Mouse (Mus musculus): ENCODE measurements around the gene Calhm1. TPM values are rescaled to one million over a fixed set of nuclear protein-coding genes. Genes with fewer than 3 reads are reported as not detected.
"Not testable (repeated sequence)": the region's sequence is repeated elsewhere in the genome, so short reads cannot be mapped to it uniquely, and the experiment has no call there.

The Calhm1 gene
- total RNA-seq, 2 experiments from 2014 or later = not detected

GRCm38 (mm10) chr19:47149854-47150253 lies 5.8 kb upstream of the Calhm1 start:
- Histone ChIP-seq H3K4me3 (no peak overlapping the region), H3K27ac (no peak overlapping the region)
- TF ChIP-seq CTCF (IDR thresholded peaks at IDR 0.05) = no peak
- intact Hi-C loops (cut with DNase I) = no loop called here
- no peak for DNase-seq (ENCODE audit: extremely low spot score in 1 of 2, low spot score in 2 of 2)

DNA sequence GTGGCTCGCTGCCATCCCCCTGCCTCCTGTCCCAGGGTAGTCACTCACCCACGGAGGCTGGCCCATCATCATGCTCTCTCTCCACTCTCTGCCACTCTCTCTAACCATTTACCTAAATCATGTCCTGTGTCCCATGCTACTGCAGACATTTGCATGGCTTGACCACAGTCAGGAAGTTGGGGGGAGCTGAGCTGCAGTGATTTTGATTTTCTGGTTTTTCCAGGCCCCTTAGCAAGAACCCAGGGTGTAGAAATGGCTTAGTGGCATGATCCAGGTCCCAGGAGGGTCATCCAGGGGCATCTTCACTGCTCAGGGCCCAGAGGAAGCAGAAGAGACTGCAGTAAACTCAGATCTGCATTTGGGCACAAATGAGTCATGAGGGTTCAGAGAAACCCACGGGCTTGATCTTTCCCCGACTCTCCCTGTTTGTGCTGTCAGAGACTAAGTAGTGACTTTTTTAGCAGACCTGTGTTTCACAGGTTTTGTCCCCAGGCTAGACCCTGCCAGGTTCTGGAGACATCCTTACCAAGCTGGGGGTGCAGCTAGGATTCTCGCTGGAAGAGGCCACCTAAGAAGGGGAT lies 4.3 kb upstream of the Calhm1 start:
- TF ChIP-seq CTCF (IDR thresholded peaks at IDR 0.05) = no peak
- intact Hi-C loops (cut with DNase I) = no loop called here
- DNase-seq (ENCODE audit: extremely low spot score in 1 of 2, low spot score in 2 of 2) = no peak

GRCm38 (mm10) chr19:47142438-47142837 lies 1.6 kb downstream of the Calhm1 start:
- no peak overlapping the region for H3K4me3 ChIP-seq
- no peak overlapping the region for H3K27ac ChIP-seq
- no peak for DNase-seq (ENCODE audit: extremely low spot score in 1 of 2, low spot score in 2 of 2)
- no peak for TF ChIP-seq CTCF (IDR thresholded peaks at IDR 0.05)
- intact Hi-C loops (cut with DNase I) = no loop called here

More for the DNA sequence above, 4.3 kb upstream of the Calhm1 start:
- Histone ChIP-seq H3K27ac (no peak overlapping the region), H3K4me3 (no peak overlapping the region)

DNA sequence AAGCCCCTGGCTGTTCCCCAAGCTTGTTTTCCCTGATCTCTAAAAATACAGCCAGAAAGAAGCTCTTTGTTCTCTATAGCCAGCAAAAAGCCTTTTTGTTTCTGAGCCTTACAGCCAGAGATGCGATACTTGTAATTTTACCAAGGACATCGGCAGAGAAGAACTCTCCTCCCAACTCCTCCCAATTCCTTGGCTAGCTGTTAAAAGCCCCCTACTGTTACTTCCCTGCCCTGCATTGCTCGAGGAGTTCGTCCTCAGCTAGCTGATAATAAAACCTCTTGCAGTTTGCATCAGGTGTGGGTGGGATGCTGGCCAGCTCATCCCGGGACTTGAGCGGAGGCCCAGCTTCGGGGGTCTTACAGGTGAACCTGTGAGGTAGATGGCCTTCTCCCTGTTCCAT lies 4.4 kb downstream of the Calhm1 start:
- intact Hi-C loops (cut with DNase I) = loop anchor here (2.0 kb wide), 1 partner anchor 29 kb away; no protein-coding TSS in a partner anchor
- H3K27ac ChIP-seq, H3K4me3 ChIP-seq: not testable (repeated sequence)

DNA sequence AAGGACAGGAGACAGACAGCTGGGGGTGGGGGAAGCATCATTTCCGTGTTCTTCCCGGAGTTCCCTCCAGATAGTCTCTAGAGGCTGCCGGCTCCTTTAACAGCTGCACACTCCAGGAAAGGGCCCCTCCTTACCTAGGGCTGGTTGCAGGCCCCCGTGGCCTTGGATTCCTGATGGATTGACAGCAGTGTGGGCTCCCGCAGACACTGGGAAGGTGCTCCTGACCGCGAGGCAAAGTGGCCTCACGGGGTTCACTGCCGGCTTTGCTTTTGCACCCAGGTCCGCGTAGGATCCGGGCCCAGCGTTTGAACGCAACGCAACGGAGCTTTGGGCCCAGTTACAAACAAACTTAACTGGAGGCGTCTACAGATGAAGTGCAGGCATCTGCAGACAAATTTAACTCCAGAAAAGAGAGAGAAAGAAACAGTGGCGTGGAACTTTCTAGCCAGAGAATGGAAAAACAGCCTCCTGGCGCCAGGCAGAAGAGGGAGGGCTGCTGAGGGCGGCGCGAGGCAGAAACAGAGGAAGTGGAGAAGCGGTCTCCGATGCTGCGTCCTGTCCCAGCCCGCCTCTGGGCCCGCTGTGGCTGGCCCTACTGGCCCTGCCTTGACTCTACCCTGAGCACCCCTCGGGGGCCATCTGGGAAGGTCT lies 6.2 kb downstream of the Calhm1 start, which contains the start of gene Calhm2:
Gene Calhm2 (minus strand): TSS at position 524 of the 651 bp plus-strand sequence.
- intact Hi-C loops (cut with DNase I) = loop anchor here (1.0 to 2.0 kb wide), 2 partner anchors 23 to 31 kb away; no protein-coding TSS in a partner anchor
- no peak for TF ChIP-seq CTCF (IDR thresholded peaks at IDR 0.05)
- peak within 1 kb of the TSS; percentile 64 for H3K4me3 ChIP-seq
- DNase-seq (ENCODE audit: extremely low spot score in 1 of 2, low spot score in 2 of 2) = peak; percentile 39 to 69
- H3K27ac ChIP-seq = peak within 1 kb of the TSS; percentile 86

More for the DNA sequence above, 4.4 kb downstream of the Calhm1 start:
- DNase-seq (ENCODE audit: extremely low spot score in 1 of 2, low spot score in 2 of 2) = not testable (repeated sequence)

GRCm38 (mm10) chr19:47137051-47137581 lies 6.9 kb downstream of the Calhm1 start:
- Histone ChIP-seq H3K4me3 (peak overlapping the region; percentile 64), H3K27ac (peak overlapping the region; percentile 86)
- peak; percentile 31 to 48 for DNase-seq (ENCODE audit: extremely low spot score in 1 of 2, low spot score in 2 of 2)
- intact Hi-C loops (cut with DNase I) = no loop called here
- TF ChIP-seq CTCF (IDR thresholded peaks at IDR 0.05) = no peak

DNA sequence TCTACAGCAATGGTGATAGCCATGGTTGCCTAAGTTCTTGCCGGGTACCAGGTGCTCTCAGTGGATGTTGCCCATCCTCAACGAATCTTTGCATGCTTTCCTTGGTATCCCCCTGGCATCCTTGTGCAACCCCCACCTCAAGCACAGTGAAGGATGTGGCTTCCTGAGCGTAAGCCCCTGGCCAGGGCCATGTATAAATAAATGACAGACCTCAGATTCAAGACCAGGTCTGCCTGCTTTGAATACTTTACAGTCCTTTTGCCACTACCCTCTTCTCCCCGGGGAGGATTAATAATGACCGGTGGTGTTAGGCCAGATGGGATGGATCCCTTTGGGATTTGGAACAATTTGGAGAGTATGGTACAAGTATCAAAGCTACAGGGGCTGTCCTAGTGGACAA lies 7.9 kb downstream of the Calhm1 start:
- H3K27ac ChIP-seq = no peak overlapping the region
- no peak for DNase-seq (ENCODE audit: extremely low spot score in 1 of 2, low spot score in 2 of 2)
- intact Hi-C loops (cut with DNase I) = no loop called here
- no peak for TF ChIP-seq CTCF (IDR thresholded peaks at IDR 0.05)
- H3K4me3 ChIP-seq = no peak overlapping the region; the same call in 1 of the 2 replicates

GRCm38 (mm10) chr19:47135568-47135967 lies 8.5 kb downstream of the Calhm1 start:
- no peak for TF ChIP-seq CTCF (IDR thresholded peaks at IDR 0.05)
- H3K27ac ChIP-seq = no peak overlapping the region
- no peak for DNase-seq (ENCODE audit: extremely low spot score in 1 of 2, low spot score in 2 of 2)
- intact Hi-C loops (cut with DNase I) = no loop called here
- H3K4me3 ChIP-seq = no peak overlapping the region

DNA sequence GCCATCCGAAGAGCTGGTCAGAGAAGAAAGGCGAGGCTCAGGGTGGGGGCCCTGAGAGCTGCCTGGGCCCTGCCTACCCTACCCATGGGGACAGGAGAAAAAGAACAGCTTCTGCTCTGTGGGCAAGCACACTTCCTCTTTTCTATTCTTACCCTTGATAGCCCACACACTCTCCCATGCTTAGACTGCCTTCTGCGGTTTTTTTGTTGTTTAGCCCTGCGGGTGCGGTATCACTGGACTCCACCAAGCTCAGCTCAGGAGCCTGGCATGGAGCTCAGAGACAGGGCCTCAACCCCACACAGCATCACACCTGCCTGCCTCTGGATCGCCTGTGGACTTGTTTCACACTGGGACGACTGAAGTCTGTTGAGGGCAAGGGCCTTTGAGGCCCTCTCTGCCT lies 10.9 kb downstream of the Calhm1 start:
- intact Hi-C loops (cut with DNase I) = no loop called here

GRCm38 (mm10) chr19:47130551-47131125 lies 13.4 kb downstream of the Calhm1 start:
- Histone ChIP-seq H3K4me3 (no peak overlapping the region), H3K27ac (no peak overlapping the region)
- TF ChIP-seq CTCF (IDR thresholded peaks at IDR 0.05) = no peak
- no peak for DNase-seq (ENCODE audit: extremely low spot score in 1 of 2, low spot score in 2 of 2)
- intact Hi-C loops (cut with DNase I) = no loop called here

More for the DNA sequence above, 10.9 kb downstream of the Calhm1 start:
- no peak overlapping the region for H3K4me3 ChIP-seq
- H3K27ac ChIP-seq = peak overlapping the region; percentile 53
- no peak for DNase-seq (ENCODE audit: extremely low spot score in 1 of 2, low spot score in 2 of 2)
- no peak for TF ChIP-seq CTCF (IDR thresholded peaks at IDR 0.05)

GRCm38 (mm10) chr19:47128835-47129234 lies 15.2 kb downstream of the Calhm1 start:
- DNase-seq (ENCODE audit: extremely low spot score in 1 of 2, low spot score in 2 of 2) = no peak
- intact Hi-C loops (cut with DNase I) = no loop called here
- no peak overlapping the region for H3K27ac ChIP-seq
- H3K4me3 ChIP-seq = no peak overlapping the region
- TF ChIP-seq CTCF (IDR thresholded peaks at IDR 0.05) = no peak

DNA sequence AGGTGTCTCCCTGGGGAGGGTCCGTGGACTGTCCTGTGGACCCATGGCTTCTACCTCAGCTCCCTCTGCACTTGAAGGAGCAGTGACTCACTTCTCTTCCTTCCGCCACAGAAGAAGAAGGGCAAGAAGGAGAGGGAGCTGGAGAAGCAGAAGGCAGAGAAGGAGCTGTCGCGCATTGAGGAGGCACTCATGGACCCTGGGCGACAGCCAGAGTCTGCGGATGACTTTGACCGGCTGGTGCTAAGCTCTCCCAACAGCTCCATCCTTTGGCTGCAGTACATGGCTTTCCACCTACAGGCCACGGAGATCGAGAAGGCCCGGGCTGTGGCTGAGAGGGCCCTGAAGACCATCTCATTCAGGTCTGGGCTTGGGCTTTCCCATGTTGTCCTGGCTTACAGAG lies 15.9 kb downstream of the Calhm1 start:
- 0 out of 2 replicates have a peak overlapping the region, but pooled peaks have one; percentile 13 for H3K27ac ChIP-seq
- intact Hi-C loops (cut with DNase I) = no loop called here
- no peak overlapping the region for H3K4me3 ChIP-seq
- no peak for TF ChIP-seq CTCF (IDR thresholded peaks at IDR 0.05)
- no peak for DNase-seq (ENCODE audit: extremely low spot score in 1 of 2, low spot score in 2 of 2)
